Mouse (Mus musculus) midbrain, embryonic 14.5 days (tissue): ENCODE results near the gene Cnn3. TPM values are rescaled to one million over a fixed set of nuclear protein-coding genes. Genes with fewer than 3 reads are reported as not detected.

Source experiments
- ATAC-seq: fragments of 200-750 bp; cut with Nextera tagmentation; 2 replicates; pipeline ENCODE4 v1.8.0; 2017; ENCODE audit warnings: moderate number of reproducible peaks, moderate library complexity; ENCODE audit not compliant: low FRiP score, low TSS enrichment
- DNase-seq: peaks from one replicate; pipeline ENCODE4 v3.0.0-alpha.2; 2015
- H3K27ac ChIP-seq: fragments of 300-500 bp; sonication (generic); replicated peaks from 2 replicates; pipeline ENCODE4 v1.5.1; 2014; ENCODE audit warnings: mild to moderate bottlenecking, low read depth, low read length, moderate library complexity
- H3K27me3 ChIP-seq: fragments of 300-500 bp; sonication (generic); 2 replicates; pipeline ENCODE4 v1.6.1; 2014; ENCODE audit warnings: low read length, control low read depth, mixed read lengths; ENCODE audit not compliant: control insufficient read depth, insufficient read depth
- H3K36me3 ChIP-seq: fragments of 300-500 bp; sonication (generic); 2 replicates; pipeline ENCODE4 v1.6.1; 2014; ENCODE audit warnings: low read length, control low read depth; ENCODE audit not compliant: control insufficient read depth, insufficient read depth
- H3K4me1 ChIP-seq: fragments of 300-500 bp; sonication (generic); 2 replicates; pipeline ENCODE4 v1.6.1; 2014; ENCODE audit warnings: mild to moderate bottlenecking, antibody characterized with exemption, low read length, control low read depth; ENCODE audit not compliant: control insufficient read depth, insufficient read depth
- H3K4me2 ChIP-seq: fragments of 300-500 bp; sonication (generic); 2 replicates; pipeline ENCODE4 v1.6.1; 2014; ENCODE audit warnings: mild to moderate bottlenecking, low read length, moderate library complexity
- H3K4me3 ChIP-seq: fragments of 300-500 bp; sonication (generic); replicated peaks from 2 replicates; pipeline ENCODE4 v1.5.1; 2014; ENCODE audit warnings: low read depth, low read length
- H3K9ac ChIP-seq: fragments of 300-500 bp; sonication (generic); replicated peaks from 2 replicates; pipeline ENCODE4 v1.6.1; 2014; ENCODE audit warnings: mild to moderate bottlenecking, low read length, moderate library complexity
- H3K9me3 ChIP-seq: fragments of 300-500 bp; sonication (generic); 2 replicates; pipeline ENCODE4 v1.6.1; 2016; ENCODE audit warnings: low read length, control low read depth, mixed read lengths; ENCODE audit not compliant: control insufficient read depth
- WGBS: fragments of 180-500 bp; shearing (Covaris S2); extraction: QIAGEN DNeasy Blood & Tissue Kit; methylation state at CpG from one replicate; pipeline ENCODE4 v1.1.7; 2014; 5-methylcytosine and 5-hydroxymethylcytosine counted together
- polyA plus RNA-seq: library from polyadenylated mRNA; unstranded; fragments of >200 nt; fragmentation: Nextera tagmentation; extraction: Ambion mirVana; gene quantifications from 2 replicates; pipeline ENCODE4 v1.2.1, GENCODE M21; 2014

Cnn3 gene
- polyA plus RNA-seq, 1 experiment from 2014 or later: 560 TPM

DNA sequence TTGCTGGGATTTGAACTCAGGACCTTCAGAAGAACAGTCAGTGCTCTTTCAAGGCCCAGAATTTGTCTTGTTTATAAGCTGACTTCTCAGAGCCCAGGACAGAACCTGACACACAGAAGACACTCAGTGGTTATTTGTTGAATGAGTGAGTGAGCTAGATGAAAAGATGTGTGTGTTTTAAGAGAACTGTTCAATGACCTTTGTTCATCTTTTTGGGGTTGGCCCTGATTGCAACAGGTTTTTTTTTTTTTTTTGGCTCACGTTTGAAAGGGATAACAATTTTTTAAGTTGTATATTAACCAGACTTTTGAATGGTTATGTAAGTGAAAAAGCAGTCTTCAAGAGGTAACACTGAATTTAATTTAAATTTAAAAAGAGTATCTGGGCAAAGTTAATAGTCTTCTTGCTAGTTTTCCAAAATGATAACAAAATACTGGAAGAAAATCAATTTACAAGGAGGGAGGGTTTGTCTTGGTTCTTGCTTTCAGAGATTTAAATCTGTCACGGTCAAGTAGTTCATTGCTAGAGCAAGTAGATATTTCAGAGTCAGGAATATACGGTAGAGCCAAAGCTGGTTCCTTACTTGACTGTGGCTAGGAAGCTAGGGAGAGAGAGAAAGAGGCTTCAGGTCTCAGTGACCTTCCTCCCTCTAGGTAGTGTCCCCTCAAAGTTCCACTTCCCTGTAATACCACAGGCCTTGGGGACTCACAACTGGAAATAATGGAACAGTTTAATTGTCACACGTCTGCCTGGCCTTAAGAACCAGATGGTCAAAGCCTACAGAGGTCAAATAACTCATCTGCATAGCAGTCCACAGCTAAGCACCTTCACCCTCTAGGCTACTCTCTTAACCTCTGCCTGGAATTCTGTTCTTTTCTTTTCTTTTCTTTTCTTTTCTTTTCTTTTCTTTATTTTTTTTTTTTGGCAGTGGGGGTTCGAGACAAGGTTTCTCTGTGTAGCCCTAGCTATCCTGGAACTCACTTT lies 9.8 kb upstream of the Cnn3 start:
- ATAC-seq (no peak), DNase-seq (no peak)
- H3K9me3 ChIP-seq: no peaks in the 10 kb centered on the region
- H3K9ac ChIP-seq: no peak overlapping the region
- H3K36me3 ChIP-seq: no peaks in the 10 kb centered on the region
- 0 out of 2 replicates have a peak, but pooled peaks cover 3% of the 10 kb centered on the region for H3K4me1 ChIP-seq
- no peak overlapping the region for H3K27ac ChIP-seq
- no peak overlapping the region for H3K4me3 ChIP-seq
- H3K4me2 ChIP-seq: no peak overlapping the region
- H3K27me3 ChIP-seq: no peaks in the 10 kb centered on the region
- WGBS: 72% methylated on average over 5 of the region's 5 CpGs

DNA sequence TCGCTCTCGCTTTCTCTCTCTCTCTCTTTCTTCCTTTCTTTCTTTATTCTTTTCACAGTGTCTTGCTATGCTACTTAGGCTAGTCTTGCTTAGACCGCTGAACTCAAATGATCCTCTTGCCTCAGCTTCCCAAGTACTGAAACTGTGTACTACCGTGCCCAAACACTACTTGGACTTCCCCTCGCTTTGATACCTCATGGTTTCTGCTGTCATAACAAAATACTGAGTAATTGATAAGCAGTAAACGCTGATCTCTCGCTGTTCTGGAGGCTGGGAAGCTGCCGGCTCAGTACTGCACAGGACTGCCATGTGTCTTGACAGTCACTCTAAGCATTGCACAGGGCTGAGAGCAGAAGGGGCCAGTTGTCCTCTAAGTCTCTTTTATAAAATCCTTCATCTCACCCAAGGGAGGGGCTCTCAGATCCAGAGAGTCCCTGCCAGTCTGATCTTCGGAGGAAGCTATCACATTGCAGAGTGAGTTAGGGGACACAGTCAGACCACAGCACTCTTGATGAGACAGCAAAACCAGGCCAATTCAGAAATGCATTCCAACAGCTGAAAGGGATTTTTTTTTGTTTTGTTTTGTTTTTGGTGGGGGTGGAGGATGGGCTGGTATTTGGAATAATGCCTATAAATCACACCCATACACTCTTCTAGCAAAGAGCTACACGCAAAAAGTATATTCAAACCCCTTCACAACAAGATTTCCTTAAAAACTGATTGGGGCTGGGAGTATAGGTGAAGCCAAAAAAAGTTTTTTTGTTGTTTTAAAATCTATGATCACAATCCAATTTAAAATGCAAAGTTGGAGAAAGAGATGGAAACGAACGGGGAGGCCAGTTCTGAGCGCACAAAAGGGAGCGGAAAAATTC lies 8.7 kb upstream of the Cnn3 start:
- H3K4me1 ChIP-seq: 0 out of 2 replicates have a peak, but pooled peaks cover 3% of the 10 kb centered on the region
- 32% methylated on average over 14 of the region's 14 CpGs for WGBS
- DNase-seq (no peak), ATAC-seq (no peak)
- H3K27me3 ChIP-seq: no peaks in the 10 kb centered on the region
- H3K9me3 ChIP-seq: no peaks in the 10 kb centered on the region
- H3K4me3 ChIP-seq: no peak overlapping the region
- no peak overlapping the region for H3K27ac ChIP-seq
- H3K36me3 ChIP-seq: no peaks in the 10 kb centered on the region
- no peak overlapping the region for H3K9ac ChIP-seq
- H3K4me2 ChIP-seq: no peak overlapping the region

DNA sequence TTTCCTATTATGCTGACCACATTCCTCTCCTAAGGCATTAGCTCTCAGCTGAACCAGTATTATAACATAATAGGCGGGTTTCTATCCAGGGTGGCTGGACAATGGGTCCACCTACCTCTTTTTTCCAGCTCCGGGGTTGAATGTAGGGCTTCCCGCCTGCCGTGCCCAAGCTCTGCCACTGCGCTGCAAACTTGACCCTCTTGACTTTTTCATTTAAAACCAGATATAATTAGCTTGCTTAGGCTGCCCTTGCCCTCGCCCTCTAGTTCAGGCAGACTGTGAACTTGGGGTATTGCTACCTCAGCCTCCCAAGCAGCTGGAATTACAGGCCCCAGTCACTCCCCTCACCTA lies 8.1 kb upstream of the Cnn3 start:
- DNase-seq: peak; percentile 17
- Histone ChIP-seq H3K4me1 (0 out of 2 replicates have a peak, but pooled peaks cover 3% of the 10 kb centered on the region), H3K36me3 (no peaks in the 10 kb centered on the region), H3K9ac (no peak overlapping the region), H3K4me2 (no peak overlapping the region), H3K27me3 (no peaks in the 10 kb centered on the region), H3K4me3 (no peak overlapping the region), H3K9me3 (no peaks in the 10 kb centered on the region), H3K27ac (no peak overlapping the region)
- 12% methylated on average over 6 of the region's 6 CpGs for WGBS
- no peak for ATAC-seq

DNA sequence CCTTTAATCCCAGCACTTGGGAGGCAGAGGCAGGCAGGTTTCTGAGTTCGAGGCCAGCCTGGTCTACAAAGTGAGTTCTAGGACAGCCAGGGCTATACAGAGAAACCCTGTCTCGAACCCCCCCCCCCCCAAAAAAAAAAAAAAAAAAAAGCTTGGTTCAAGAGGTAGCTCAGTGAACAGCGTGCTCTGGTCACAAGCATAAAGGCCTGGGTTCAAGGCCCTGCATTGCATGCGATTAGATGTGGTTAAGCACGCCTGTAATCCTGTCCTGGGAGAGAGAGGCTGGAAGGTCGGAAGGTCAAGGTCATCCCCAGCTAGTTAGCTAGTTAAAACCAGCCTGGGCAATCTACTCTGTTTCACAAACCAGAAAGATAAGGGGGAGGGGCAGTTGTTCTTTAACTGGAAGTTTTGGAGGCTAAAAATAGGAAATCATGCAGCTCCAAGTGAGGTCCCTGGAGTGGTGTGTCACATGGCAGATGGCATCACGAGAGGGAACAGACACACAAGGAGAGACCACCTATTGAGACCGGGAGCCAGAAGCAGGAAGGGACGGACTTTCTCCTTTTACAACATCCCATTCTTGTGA lies 7.4 kb upstream of the Cnn3 start:
- 78% methylated on average over 9 of the region's 9 CpGs for WGBS
- no peak for DNase-seq
- Histone ChIP-seq H3K27me3 (no peaks in the 10 kb centered on the region), H3K36me3 (no peaks in the 10 kb centered on the region), H3K4me3 (no peak overlapping the region), H3K9me3 (no peaks in the 10 kb centered on the region), H3K9ac (no peak overlapping the region), H3K4me1 (0 out of 2 replicates have a peak, but pooled peaks cover 3% of the 10 kb centered on the region), H3K4me2 (no peak overlapping the region), H3K27ac (no peak overlapping the region)
- ATAC-seq: no peak

DNA sequence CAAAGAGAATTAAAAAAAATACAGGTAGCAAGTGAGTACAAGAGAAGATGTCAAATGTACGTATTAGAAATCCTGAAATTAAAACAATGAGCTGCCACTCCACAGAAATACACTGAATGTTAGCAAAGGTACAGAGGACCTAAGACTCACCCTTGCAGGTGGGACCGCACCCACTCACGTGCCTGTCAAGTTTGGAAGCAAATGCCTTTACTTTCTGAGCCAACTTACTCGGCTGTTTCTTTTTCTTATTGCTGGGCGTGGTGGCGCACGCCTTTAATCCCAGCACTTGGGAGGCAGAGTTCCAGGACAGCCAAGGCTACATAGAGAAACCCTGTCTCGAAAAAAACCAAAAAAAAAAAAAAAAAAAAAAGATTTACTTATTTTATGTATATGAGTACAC lies 3.9 kb upstream of the Cnn3 start:
- peaks cover 3% of the 10 kb centered on the region; the same call in 1 of the 2 replicates for H3K4me1 ChIP-seq
- no peak overlapping the region for H3K27ac ChIP-seq
- H3K36me3 ChIP-seq: no peaks in the 10 kb centered on the region
- H3K9ac ChIP-seq: no peak overlapping the region
- H3K4me3 ChIP-seq: no peak overlapping the region
- WGBS: 81% methylated on average over 8 of the region's 8 CpGs
- no peak for DNase-seq
- ATAC-seq: no peak
- no peak overlapping the region for H3K4me2 ChIP-seq
- H3K9me3 ChIP-seq: no peaks in the 10 kb centered on the region
- H3K27me3 ChIP-seq: peaks cover 6% of the 10 kb centered on the region; the same call in 1 of the 2 replicates

DNA sequence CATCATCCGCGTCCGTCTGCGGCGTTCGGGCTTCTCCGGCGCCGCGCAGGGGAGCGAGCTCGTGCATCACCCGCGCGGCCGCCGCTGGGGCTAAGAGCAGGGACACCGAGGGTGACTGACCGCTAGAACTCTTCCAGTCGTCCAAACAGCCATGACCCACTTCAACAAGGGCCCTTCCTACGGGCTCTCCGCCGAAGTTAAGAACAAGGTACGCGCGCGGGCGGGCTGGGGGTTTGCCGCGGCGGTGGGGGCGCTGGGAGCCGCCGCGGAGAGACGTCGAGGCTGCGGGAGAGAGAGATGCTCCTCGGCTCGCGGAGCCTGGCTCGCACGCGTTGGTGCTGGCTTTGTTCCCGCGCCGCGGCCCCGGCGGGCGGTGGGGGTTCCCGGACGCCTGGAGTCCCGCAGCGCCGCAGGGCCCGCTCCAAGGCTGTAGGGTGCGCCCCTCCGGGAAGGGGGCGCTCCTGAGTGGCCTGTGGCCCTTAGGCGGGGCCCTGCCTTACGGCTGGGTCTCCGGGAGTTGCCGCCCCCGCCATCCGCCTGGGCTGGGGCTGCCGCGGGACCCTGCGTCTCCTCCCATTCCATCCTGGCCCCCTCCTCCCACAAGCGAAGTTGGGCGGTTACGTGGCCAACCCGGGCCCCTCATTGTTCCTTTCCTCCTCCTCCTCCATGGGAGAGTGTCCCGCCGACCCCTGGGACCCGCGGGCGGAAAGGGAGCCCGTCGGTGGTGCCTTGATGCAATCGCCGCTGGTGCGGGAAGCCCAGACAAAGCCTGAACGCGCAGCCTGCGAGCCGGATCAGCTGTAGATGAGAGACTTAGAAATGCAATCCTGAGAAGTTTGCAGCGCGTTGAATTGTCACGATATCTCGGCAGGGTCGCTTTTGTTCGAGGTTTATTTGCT lies 573 bp downstream of the Cnn3 start:
- under 1% methylated on average over 93 of the region's 93 CpGs for WGBS
- Histone ChIP-seq H3K4me1 (peaks cover 31% of the 10 kb centered on the region), H3K36me3 (no peaks in the 10 kb centered on the region), H3K27ac (peak overlapping the region; percentile 97), H3K27me3 (peaks cover 6% of the 10 kb centered on the region; the same call in 1 of the 2 replicates), H3K4me2 (peak overlapping the region; percentile 90), H3K4me3 (peak overlapping the region; percentile 95), H3K9me3 (no peaks in the 10 kb centered on the region), H3K9ac (peak overlapping the region; percentile 96)
- DNase-seq (peak; percentile 82), ATAC-seq (peak; percentile 73)

DNA sequence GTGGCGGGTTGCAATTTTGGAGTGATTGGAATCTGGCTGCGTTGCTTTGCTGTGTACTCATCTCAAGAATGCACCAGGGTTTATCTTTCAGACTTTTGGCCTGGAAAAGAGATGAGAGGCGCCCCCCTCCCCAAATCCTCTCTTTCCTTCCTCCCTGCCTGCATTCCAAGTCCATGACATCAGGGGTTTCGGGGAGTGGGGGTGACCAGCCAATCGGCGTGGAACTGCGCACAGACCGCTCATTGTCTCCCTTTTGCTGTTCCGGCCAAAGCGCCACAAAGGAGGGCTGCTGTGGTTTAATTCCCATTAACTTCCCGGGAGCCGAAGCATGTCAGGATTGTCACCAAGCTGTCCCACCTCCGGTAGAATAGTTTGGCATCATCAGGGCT lies 1.2 kb downstream of the Cnn3 start:
- Histone ChIP-seq H3K36me3 (no peaks in the 10 kb centered on the region), H3K27me3 (peaks cover 6% of the 10 kb centered on the region; the same call in 1 of the 2 replicates), H3K4me3 (peak overlapping the region; percentile 95), H3K27ac (peak overlapping the region; percentile 97), H3K9me3 (no peaks in the 10 kb centered on the region), H3K4me1 (peaks cover 37% of the 10 kb centered on the region), H3K4me2 (peak overlapping the region; percentile 90), H3K9ac (peak overlapping the region; percentile 96)
- DNase-seq (peak; percentile 87), ATAC-seq (peak; percentile 81)
- under 1% methylated on average over 13 of the region's 13 CpGs for WGBS
